Mouse (Mus musculus): ENCODE data around the gene D430019H16Rik. TPM values are rescaled to one million over a fixed set of nuclear protein-coding genes. Genes with fewer than 3 reads are reported as not detected.
A peak's percentile ranks its signal among the peaks of the same experiment; 100 is the strongest.

Gene D430019H16Rik
- polyA plus RNA-seq, 1 experiment from 2014 or later: 1.1 TPM

DNA sequence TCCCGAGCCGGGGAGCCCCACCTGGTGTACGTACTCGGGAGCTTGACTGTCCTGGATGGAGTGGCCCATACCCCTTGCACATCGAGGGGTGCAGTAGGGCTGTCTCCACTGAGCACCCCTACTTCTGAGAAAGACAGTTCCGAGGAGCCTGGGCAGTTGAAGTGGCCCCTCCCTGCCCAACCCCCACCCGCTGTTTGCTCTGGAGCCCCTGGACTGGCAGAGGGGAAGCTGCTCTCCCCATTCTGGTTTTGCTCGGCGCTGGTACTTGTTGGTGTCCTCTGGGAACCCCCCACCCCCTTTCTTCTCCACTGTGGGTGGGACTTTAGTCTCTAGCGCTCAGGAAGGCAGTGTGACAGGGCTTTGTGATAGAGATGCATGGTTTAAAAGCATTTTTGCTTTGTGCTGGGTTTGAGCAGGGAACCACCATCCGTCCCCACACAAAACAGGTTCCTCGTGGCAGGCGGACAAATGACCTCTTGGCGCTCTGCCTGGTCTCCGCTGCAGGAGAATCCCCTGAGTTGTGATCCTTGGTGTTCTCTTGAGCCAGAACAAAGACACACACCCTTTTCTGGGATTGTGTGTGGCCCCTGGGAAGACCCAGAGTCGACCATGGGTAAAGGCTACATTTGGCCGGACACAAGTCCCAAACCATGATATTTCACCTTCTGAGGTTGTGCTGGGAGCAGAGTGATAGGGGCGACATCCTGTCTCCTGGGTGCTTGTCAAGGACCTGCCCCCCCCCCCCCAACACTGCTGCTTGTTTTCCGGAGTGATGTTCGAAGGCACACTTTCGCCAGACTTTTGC, 804 bp downstream of the D430019H16Rik start:
- H3K4me3 ChIP-seq: peak overlapping the region; percentile 68
- no peaks in the 10 kb centered on the region for H3K9me3 ChIP-seq
- peak overlapping the region; percentile 82 for H3K27ac ChIP-seq
- H3K4me1 ChIP-seq: peaks cover 17% of the 10 kb centered on the region
- WGBS: 9% methylated on average over 21 of the region's 21 CpGs
- no peaks in the 10 kb centered on the region for H3K36me3 ChIP-seq
- peaks cover 18% of the 10 kb centered on the region; the same call in 1 of the 2 replicates for H3K27me3 ChIP-seq (ENCODE audit: insufficient read depth, poor library complexity, severe bottlenecking)
- no peak for DNase-seq (ENCODE audit: low spot score)

DNA sequence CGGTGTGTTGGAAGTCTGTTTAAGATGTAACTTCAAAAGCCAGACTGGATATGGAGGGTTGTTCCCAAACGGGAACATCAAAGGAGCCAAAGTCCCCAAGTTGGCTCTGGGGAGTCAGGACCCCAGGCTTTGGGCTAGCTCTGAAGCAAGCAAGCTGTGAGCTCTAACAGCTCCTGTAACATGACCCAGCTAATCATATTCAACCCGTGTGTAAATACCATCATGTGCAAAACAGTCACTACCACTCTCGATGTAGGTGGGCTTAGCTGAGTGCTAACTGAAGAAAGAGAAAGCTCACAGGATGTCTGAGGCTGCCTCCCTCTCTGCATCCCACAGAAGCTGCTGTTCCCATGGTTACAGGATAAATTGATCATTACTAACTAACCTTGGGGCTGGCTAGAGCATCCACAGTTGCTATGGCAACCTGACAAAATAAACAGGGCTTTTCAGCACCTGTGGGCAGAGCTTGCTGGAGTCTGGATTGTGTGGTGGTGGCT, 1.5 kb downstream of the D430019H16Rik start:
- peak overlapping the region; percentile 82; the same call in 1 of the 2 replicates for H3K27ac ChIP-seq
- no peaks in the 10 kb centered on the region for H3K9me3 ChIP-seq
- H3K27me3 ChIP-seq (ENCODE audit: insufficient read depth, poor library complexity, severe bottlenecking): peaks cover 18% of the 10 kb centered on the region; the same call in 1 of the 2 replicates
- peaks cover 17% of the 10 kb centered on the region for H3K4me1 ChIP-seq
- H3K36me3 ChIP-seq: no peaks in the 10 kb centered on the region
- DNase-seq (ENCODE audit: low spot score): no peak
- peak overlapping the region; percentile 68 for H3K4me3 ChIP-seq
- 15% methylated on average over 4 of the region's 4 CpGs for WGBS

DNA sequence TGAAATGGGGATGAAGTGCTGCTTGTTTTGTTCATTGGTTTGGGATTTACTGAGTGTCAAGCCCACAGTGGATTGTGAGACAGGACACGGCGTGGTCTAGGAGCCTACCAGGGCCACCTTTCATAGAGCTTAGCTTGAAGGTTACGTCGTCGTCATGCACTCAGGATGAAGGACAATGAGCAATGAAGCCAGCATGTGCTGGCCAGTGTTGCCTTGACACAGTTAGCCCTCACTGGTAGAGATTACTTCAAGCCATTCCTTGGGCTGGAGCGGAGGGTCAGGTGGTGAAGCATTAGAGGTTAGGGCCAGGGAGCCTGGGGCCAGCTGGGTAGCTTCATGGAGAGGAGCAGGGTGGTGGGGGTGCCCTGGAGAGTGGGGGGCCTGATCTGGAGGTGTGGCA, 5.1 kb downstream of the D430019H16Rik start:
- Histone ChIP-seq H3K9me3 (no peaks in the 10 kb centered on the region), H3K27me3 (ENCODE audit: insufficient read depth, poor library complexity, severe bottlenecking) (peaks cover 18% of the 10 kb centered on the region; the same call in 1 of the 2 replicates), H3K27ac (no peak overlapping the region), H3K4me1 (peaks cover 13% of the 10 kb centered on the region), H3K4me3 (no peak overlapping the region), H3K36me3 (no peaks in the 10 kb centered on the region)
- no peak for DNase-seq (ENCODE audit: low spot score)
- WGBS: 90% methylated on average over 6 of the region's 6 CpGs

DNA sequence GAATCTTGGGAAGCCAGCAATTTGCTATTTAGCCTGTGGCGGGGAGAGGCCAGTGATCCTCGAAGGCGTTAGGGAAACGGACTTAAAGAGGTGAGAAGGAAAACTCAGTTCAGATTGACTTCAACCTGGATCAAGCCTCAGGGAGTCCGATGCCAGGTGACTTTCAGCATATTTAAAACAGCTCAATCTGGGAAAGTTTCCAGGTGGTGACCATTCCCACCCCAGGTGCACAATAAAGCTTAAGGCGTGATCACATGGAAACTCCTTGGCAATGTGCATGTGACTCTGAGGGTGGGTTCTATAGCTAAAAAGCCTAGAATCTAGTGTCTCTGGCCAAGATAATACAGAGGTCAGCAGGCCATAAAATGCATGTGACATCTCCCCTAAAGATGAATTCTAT, 7.4 kb downstream of the D430019H16Rik start:
- Histone ChIP-seq H3K27ac (no peak overlapping the region), H3K4me1 (no peaks in the 10 kb centered on the region), H3K27me3 (ENCODE audit: insufficient read depth, poor library complexity, severe bottlenecking) (peaks cover 1% of the 10 kb centered on the region; the same call in 1 of the 2 replicates), H3K36me3 (no peaks in the 10 kb centered on the region), H3K9me3 (no peaks in the 10 kb centered on the region), H3K4me3 (no peak overlapping the region)
- WGBS: 73% methylated on average over 6 of the region's 6 CpGs
- DNase-seq (ENCODE audit: low spot score): no peak

DNA sequence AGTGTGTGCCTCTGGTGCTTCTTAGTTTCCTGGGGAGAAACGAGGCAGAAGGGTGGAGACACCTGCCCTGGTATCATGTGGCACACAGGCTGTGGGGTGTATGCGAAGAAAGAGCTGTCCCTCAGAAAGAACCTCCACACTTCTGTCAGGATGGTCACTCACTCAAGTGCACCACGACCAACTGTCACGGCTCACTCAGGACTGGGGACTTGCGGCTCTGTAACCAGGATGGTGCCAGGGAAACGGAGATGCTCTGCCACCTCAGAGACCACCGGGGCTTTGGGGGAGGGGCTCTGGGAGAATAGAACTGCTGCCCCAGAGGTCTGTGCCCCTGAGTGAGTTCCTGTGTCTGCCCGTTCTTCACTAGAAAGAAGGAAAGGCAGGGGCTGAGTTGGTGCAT, 15.4 kb downstream of the D430019H16Rik start:
- peaks cover 8% of the 10 kb centered on the region for H3K4me1 ChIP-seq
- no peak overlapping the region for H3K4me3 ChIP-seq
- no peak for DNase-seq (ENCODE audit: low spot score)
- WGBS: 85% methylated on average over 8 of the region's 8 CpGs
- no peak overlapping the region for H3K27ac ChIP-seq
- H3K36me3 ChIP-seq: no peaks in the 10 kb centered on the region
- H3K9me3 ChIP-seq: no peaks in the 10 kb centered on the region
- H3K27me3 ChIP-seq (ENCODE audit: insufficient read depth, poor library complexity, severe bottlenecking): no peaks in the 10 kb centered on the region

DNA sequence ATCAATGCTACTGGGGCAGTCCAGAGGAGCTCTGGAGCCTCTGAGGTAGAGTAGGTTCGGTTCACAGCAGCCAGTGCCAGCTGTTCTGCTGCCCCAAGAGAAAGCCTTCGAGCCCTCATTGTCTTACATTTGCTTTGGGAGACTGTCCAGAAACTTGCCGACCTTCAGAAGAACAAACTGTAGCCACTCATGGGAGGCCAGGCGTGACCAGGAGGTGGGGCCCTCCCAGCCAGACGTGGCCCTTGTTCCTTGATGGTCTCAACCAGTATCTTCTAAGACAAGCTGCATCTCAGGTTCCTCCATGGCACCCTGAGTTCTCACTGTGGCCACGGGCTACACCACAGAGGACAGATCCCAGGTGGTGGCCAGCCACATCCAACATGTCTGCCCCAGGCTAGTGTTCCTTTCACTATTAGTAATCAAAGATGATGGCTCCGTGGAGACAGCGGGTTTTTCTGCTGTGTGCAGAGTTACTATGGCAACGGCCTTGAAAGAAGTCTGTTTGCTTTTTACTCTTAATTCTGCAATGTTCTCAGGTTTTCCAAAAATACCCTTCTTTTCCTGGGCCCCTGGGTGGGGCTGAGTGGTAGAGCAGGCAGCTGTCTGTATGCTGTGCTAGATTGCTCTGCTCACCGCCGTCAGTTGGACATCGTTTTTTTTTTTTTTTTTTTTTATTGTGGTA, 21.7 kb downstream of the D430019H16Rik start:
- H3K27me3 ChIP-seq (ENCODE audit: insufficient read depth, poor library complexity, severe bottlenecking): no peaks in the 10 kb centered on the region
- peaks cover 6% of the 10 kb centered on the region for H3K4me1 ChIP-seq
- no peaks in the 10 kb centered on the region for H3K9me3 ChIP-seq
- no peaks in the 10 kb centered on the region for H3K36me3 ChIP-seq
- no peak for DNase-seq (ENCODE audit: low spot score)
- no peak overlapping the region for H3K4me3 ChIP-seq
- WGBS: 79% methylated on average over 12 of the region's 12 CpGs
- no peak overlapping the region for H3K27ac ChIP-seq

DNA sequence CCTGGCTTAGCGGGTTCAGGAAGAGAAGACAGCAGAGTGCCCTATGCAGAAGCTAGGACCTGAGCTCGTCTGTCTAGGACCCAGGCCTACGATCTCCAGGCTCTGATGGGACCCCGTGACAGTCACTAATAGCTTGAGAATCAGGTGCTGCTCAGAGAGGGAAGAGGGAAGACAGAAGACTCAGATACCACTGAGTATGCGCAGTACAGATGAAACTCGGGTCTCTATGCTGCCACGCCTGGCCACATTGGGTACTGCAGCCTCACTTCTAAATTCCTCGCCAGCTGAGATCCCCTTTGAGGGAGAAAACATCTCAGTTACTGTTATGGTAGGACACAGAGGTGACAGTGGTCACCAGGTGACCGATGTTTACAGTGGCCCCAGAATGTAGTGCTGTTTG, 22.8 kb downstream of the D430019H16Rik start:
- H3K27me3 ChIP-seq (ENCODE audit: insufficient read depth, poor library complexity, severe bottlenecking): no peaks in the 10 kb centered on the region
- no peaks in the 10 kb centered on the region for H3K9me3 ChIP-seq
- no peak overlapping the region for H3K27ac ChIP-seq
- 33% methylated on average over 9 of the region's 9 CpGs for WGBS
- no peaks in the 10 kb centered on the region for H3K36me3 ChIP-seq
- DNase-seq (ENCODE audit: low spot score): no peak
- peaks cover 6% of the 10 kb centered on the region for H3K4me1 ChIP-seq
- H3K4me3 ChIP-seq: no peak overlapping the region

DNA sequence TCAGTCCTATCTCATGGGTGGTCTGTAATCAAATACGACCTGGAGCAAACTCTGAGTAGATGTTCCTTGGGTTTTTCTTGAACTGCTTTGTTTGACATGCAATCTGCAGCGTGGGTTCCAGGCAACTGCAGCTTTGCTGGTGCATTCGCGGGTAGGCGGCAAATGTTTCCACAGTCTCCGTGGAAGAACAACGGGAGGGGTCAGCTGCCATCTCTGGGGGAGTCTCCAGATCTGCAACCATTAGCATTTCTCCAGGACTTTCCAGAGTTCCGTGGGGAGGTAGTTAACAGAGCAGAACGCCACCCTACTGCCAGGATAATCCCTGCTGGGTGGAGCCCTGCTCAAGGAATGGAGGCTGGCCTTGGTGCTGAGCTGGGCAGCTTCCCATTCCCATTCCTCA, 23.3 kb downstream of the D430019H16Rik start:
- Histone ChIP-seq H3K4me1 (peaks cover 6% of the 10 kb centered on the region), H3K4me3 (no peak overlapping the region), H3K27me3 (ENCODE audit: insufficient read depth, poor library complexity, severe bottlenecking) (no peaks in the 10 kb centered on the region), H3K36me3 (no peaks in the 10 kb centered on the region), H3K9me3 (no peaks in the 10 kb centered on the region), H3K27ac (no peak overlapping the region)
- WGBS: 65% methylated on average over 9 of the region's 9 CpGs
- DNase-seq (ENCODE audit: low spot score): no peak

DNA sequence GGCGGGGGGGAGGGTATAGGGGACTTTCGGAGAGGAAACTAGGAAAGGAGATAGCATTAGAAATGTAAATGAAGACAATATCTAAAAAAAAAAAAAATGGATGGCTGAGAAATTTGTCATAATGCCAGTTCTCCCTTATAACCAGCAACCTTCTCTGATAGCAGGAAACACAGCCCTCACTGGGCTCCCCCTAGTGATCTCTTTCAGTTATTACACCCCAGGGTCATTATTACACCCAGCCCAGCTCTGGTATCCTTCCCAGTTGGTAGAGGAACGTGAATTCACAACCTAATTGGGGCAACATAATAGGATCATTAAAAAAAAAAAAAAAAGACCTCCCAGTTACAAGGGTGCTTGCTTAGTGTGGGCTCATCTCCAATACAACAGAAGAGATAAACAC, 29.8 kb downstream of the D430019H16Rik start:
- no peak overlapping the region for H3K4me3 ChIP-seq

DNA sequence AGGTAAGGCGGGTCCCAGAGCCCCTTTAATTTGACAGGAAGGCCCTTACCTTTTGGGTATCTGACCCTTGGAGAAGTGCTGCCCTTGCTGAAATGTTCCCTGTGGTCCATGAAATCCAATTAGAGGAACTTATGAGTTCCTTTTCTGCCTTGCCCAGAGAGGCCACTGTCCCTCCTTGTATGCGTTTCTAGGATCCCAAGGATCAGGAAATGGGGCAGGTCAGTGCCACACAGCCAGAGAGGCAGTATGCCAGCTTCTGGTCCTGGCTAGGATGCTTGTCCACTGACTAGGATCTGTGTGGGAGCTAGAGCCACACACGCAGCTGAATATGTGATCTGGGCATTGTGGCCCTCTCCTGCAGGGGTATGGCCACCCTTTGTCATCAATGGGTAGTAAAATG, 36.6 kb downstream of the D430019H16Rik start:
- Histone ChIP-seq H3K4me3 (no peak overlapping the region), H3K9me3 (no peaks in the 10 kb centered on the region), H3K27ac (no peak overlapping the region), H3K4me1 (peaks cover 22% of the 10 kb centered on the region), H3K36me3 (no peaks in the 10 kb centered on the region), H3K27me3 (ENCODE audit: insufficient read depth, poor library complexity, severe bottlenecking) (peaks cover 9% of the 10 kb centered on the region; the same call in 1 of the 2 replicates)
- 84% methylated on average over 3 of the region's 3 CpGs for WGBS
- no peak for DNase-seq (ENCODE audit: low spot score)

More for the DNA sequence above, 29.8 kb downstream of the D430019H16Rik start:
- no peaks in the 10 kb centered on the region for H3K27me3 ChIP-seq (ENCODE audit: insufficient read depth, poor library complexity, severe bottlenecking)
- H3K4me1 ChIP-seq: peaks cover 6% of the 10 kb centered on the region
- 55% methylated on average over 3 of the region's 3 CpGs for WGBS
- H3K9me3 ChIP-seq: no peaks in the 10 kb centered on the region
- no peaks in the 10 kb centered on the region for H3K36me3 ChIP-seq
- H3K27ac ChIP-seq: no peak overlapping the region
- DNase-seq (ENCODE audit: low spot score): no peak

DNA sequence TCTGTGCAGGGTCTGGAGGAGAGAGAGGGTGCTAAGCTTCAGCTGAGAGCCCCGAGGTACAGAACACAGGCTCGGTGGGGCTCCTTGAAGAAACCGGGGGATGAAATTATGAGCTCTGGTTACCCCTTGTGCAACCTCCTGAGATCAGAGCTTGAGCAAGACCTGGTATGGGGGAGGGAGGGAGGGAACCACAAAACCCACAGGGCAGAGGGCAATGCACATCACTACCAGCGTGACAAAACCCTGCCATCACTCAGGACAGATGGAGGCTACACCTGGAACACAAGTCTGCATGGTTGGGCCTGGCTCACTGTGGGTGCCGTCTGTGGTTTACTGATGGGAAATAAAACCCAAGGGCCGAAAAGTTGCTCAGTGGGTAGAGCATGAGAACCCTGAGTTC, 37.1 kb downstream of the D430019H16Rik start:
- Histone ChIP-seq H3K27ac (no peak overlapping the region), H3K9me3 (no peaks in the 10 kb centered on the region), H3K27me3 (ENCODE audit: insufficient read depth, poor library complexity, severe bottlenecking) (peaks cover 11% of the 10 kb centered on the region), H3K36me3 (no peaks in the 10 kb centered on the region), H3K4me1 (peaks cover 22% of the 10 kb centered on the region), H3K4me3 (no peak overlapping the region)
- DNase-seq (ENCODE audit: low spot score): no peak
- 80% methylated on average over 6 of the region's 6 CpGs for WGBS

DNA sequence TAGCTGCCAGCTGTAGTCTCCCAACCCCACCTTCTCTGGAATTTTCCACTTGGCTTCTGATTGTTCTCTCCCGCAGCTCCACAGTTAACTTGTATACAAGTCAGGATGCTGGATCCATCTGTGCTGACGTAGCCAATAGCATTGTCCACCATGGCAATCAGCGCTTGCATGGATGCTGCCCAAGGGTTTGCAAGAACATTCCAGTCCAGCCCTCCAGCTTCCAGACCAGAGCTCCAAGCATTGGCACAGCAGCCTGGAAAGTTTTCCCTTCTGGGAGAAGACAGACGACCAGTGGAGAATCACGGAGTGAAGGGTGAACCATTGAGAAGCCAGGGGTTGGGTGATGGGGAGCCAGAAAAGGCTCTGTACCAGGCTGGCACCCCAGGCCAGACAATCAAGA, 41.1 kb downstream of the D430019H16Rik start:
- Histone ChIP-seq H3K27me3 (ENCODE audit: insufficient read depth, poor library complexity, severe bottlenecking) (peaks cover 20% of the 10 kb centered on the region), H3K9me3 (no peaks in the 10 kb centered on the region), H3K4me3 (no peak overlapping the region), H3K27ac (no peak overlapping the region), H3K4me1 (peaks cover 28% of the 10 kb centered on the region), H3K36me3 (no peaks in the 10 kb centered on the region)
- no peak for DNase-seq (ENCODE audit: low spot score)
- 69% methylated on average over 5 of the region's 5 CpGs for WGBS

DNA sequence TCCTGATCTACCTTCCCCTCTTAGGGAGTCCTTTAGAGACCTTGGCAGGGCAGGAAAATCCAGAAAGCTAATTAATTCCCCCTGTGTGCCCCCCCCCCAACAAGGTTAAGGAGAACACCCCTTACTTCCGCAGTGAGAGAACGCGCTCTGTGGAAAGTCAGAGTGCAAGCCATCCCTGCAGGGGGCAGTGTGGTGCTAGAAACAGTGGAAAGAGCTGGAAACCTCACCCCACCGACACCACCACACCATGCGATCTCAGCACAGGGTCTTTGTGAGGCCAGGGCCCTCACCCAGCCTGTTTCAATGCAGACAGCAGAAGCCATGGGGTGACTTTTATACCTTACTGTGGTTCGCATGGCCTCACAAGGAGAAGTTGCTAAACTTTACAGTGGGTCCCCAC, 44.2 kb downstream of the D430019H16Rik start:
- H3K9me3 ChIP-seq: no peaks in the 10 kb centered on the region
- peak overlapping the region; percentile 56; the same call in 1 of the 2 replicates for H3K27ac ChIP-seq
- peaks cover 11% of the 10 kb centered on the region; the same call in 1 of the 2 replicates for H3K27me3 ChIP-seq (ENCODE audit: insufficient read depth, poor library complexity, severe bottlenecking)
- peak; percentile 91 for DNase-seq (ENCODE audit: low spot score)
- 17% methylated on average over 6 of the region's 6 CpGs for WGBS
- no peaks in the 10 kb centered on the region for H3K36me3 ChIP-seq
- H3K4me3 ChIP-seq: no peak overlapping the region
- H3K4me1 ChIP-seq: peaks cover 36% of the 10 kb centered on the region

Data from heart, embryonic 10.5 days (tissue).